Mouse (Mus musculus) neural tube, embryonic 15.5 days (tissue): ENCODE results near the gene Gstp1. TPM values are rescaled to one million over a fixed set of nuclear protein-coding genes. Genes with fewer than 3 reads are reported as not detected.

ENCODE experiments used
- polyA plus RNA-seq: library from polyadenylated mRNA; unstranded; fragments of >200 nt; fragmentation: Nextera tagmentation; extraction: Ambion mirVana; gene quantifications from 2 replicates; pipeline ENCODE4 v1.2.1, GENCODE M21; 2015

Gene Gstp1
- polyA plus RNA-seq, 1 experiment from 2014 or later, result 552 TPM

Other genes starting within 250 kb of the Gstp1 start
- gene Chka, start 186.2 kb downstream of the Gstp1 start, polyA plus RNA-seq, result 59.9 and 68.7 TPM in 2 replicates
- 20.3 and 29.0 TPM in 2 replicates for gene Tcirg1, start 130.9 kb downstream of the Gstp1 start, polyA plus RNA-seq
- 308 and 330 TPM in 2 replicates for gene Ndufs8, start 125.2 kb downstream of the Gstp1 start, polyA plus RNA-seq
- gene Aldh3b1, start 108.2 kb downstream of the Gstp1 start, polyA plus RNA-seq, result 2.5 and 3.8 TPM in 2 replicates
- 15.0 and 20.6 TPM in 2 replicates for gene Unc93b1, start 102.8 kb downstream of the Gstp1 start, polyA plus RNA-seq
- gene Aldh3b3, start 79.3 kb downstream of the Gstp1 start, polyA plus RNA-seq, result not detected in 2 replicates
- gene Aldh3b2, start 65.7 kb downstream of the Gstp1 start, polyA plus RNA-seq, result 0.20 and 1.6 TPM in 2 replicates
- 2.8 and 4.6 TPM in 2 replicates for gene Acy3, start 51.4 kb downstream of the Gstp1 start, polyA plus RNA-seq
- gene Tbx10, start 45.2 kb downstream of the Gstp1 start, polyA plus RNA-seq, result 0.08 TPM in 1 of 2 replicates, not detected in the other
- gene Nudt8, start 37.4 kb downstream of the Gstp1 start, polyA plus RNA-seq, result 26.1 and 26.8 TPM in 2 replicates
- 4.5 and 5.7 TPM in 2 replicates for gene Gm49405, start 37.4 kb downstream of the Gstp1 start, polyA plus RNA-seq
- 6.0 and 6.7 TPM in 2 replicates for gene Doc2g, start 34.7 kb downstream of the Gstp1 start, polyA plus RNA-seq
- gene Ndufv1, start 25.2 kb downstream of the Gstp1 start, polyA plus RNA-seq, result 262 and 279 TPM in 2 replicates
- 1.9 and 7.6 TPM in 2 replicates for gene Gstp2, start 8.0 kb upstream of the Gstp1 start, polyA plus RNA-seq
- 1.1 TPM in 1 of 2 replicates, not detected in the other for gene Gstp3, start 21.6 kb upstream of the Gstp1 start, polyA plus RNA-seq
- gene Cabp2, start 43.6 kb upstream of the Gstp1 start, polyA plus RNA-seq, result not detected in 2 replicates
- 88.7 and 99.0 TPM in 2 replicates for gene Cdk2ap2, start 59.2 kb upstream of the Gstp1 start, polyA plus RNA-seq
- gene Pitpnm1, start 62.0 kb upstream of the Gstp1 start, polyA plus RNA-seq, result 72.1 and 80.9 TPM in 2 replicates
- 105 and 111 TPM in 2 replicates for gene Aip, start 87.9 kb upstream of the Gstp1 start, polyA plus RNA-seq
- gene Gpr152, start 101.8 kb upstream of the Gstp1 start, polyA plus RNA-seq, result not detected in 2 replicates
- 0.20 and 0.28 TPM in 2 replicates for gene Cabp4, start 106.0 kb upstream of the Gstp1 start, polyA plus RNA-seq
- gene Coro1b, start 110.6 kb upstream of the Gstp1 start, polyA plus RNA-seq, result 102 and 141 TPM in 2 replicates
- 1.0 and 52.3 TPM in 2 replicates for gene Ptprcap, start 115.6 kb upstream of the Gstp1 start, polyA plus RNA-seq
- 54.4 and 56.3 TPM in 2 replicates for gene Rps6kb2, start 125.4 kb upstream of the Gstp1 start, polyA plus RNA-seq
- 5.9 and 6.4 TPM in 2 replicates for gene Carns1, start 137.5 kb upstream of the Gstp1 start, polyA plus RNA-seq
- gene Tbc1d10c, start 153.3 kb upstream of the Gstp1 start, polyA plus RNA-seq, result 0.74 and 20.7 TPM in 2 replicates
- 589 and 681 TPM in 2 replicates for gene Ppp1ca, start 154.1 kb upstream of the Gstp1 start, polyA plus RNA-seq
- gene Rad9a, start 163.7 kb upstream of the Gstp1 start, polyA plus RNA-seq, result 24.3 and 27.2 TPM in 2 replicates
- 0.78 and 2.2 TPM in 2 replicates for gene Clcf1, start 176.3 kb upstream of the Gstp1 start, polyA plus RNA-seq
- gene AC109138.7, start 176.4 kb upstream of the Gstp1 start, polyA plus RNA-seq, result not detected in 2 replicates
- gene Pold4, start 193.9 kb upstream of the Gstp1 start, polyA plus RNA-seq, result 24.7 and 28.0 TPM in 2 replicates
- gene Ssh3, start 231.2 kb upstream of the Gstp1 start, polyA plus RNA-seq, result 19.8 TPM in 2 replicates
- 63.0 and 75.4 TPM in 2 replicates for gene Ankrd13d, start 245.2 kb upstream of the Gstp1 start, polyA plus RNA-seq